Mouse (Mus musculus) forebrain, embryonic 16.5 days (tissue): ENCODE results near the gene Gm6803. TPM values are rescaled to one million over a fixed set of nuclear protein-coding genes. Genes with fewer than 3 reads are reported as not detected.
"Not testable (repeated sequence)": the region's sequence is repeated elsewhere in the genome, so short reads cannot be mapped to it uniquely, and the experiment has no call there.

Experiments used
- ATAC-seq: fragments of 200-750 bp; cut with Nextera tagmentation; 2 replicates; pipeline ENCODE4 v1.8.0; 2017; ENCODE audit warnings: mild to moderate bottlenecking, moderate library complexity
- H3K27ac ChIP-seq: fragments of 300-500 bp; sonication (generic); 2 replicates; pipeline ENCODE4 v1.5.1; 2014; ENCODE audit warnings: low read length, control low read depth
- H3K27me3 ChIP-seq: fragments of 300-500 bp; sonication (generic); replicated peaks from 2 replicates; pipeline ENCODE4 v1.6.1; 2014; ENCODE audit warnings: low read length; ENCODE audit not compliant: control insufficient read depth, insufficient read depth
- H3K36me3 ChIP-seq: fragments of 300-500 bp; sonication (generic); 2 replicates; pipeline ENCODE4 v1.6.1; 2014; ENCODE audit not compliant: control insufficient read depth, insufficient read depth
- H3K4me1 ChIP-seq: fragments of 300-500 bp; sonication (generic); replicated peaks from 2 replicates; pipeline ENCODE4 v1.6.1; 2014; ENCODE audit warnings: low read length; ENCODE audit not compliant: control insufficient read depth, insufficient read depth
- H3K4me2 ChIP-seq: fragments of 300-500 bp; sonication (generic); 2 replicates; pipeline ENCODE4 v1.6.1; 2014; ENCODE audit warnings: mild to moderate bottlenecking, low read length, control low read depth
- H3K4me3 ChIP-seq: fragments of 300-500 bp; sonication (generic); replicated peaks from 2 replicates; pipeline ENCODE4 v1.5.1; 2014; ENCODE audit warnings: mild to moderate bottlenecking, low read length, control low read depth
- H3K9ac ChIP-seq: fragments of 300-500 bp; sonication (generic); replicated peaks from 2 replicates; pipeline ENCODE4 v1.6.1; 2014; ENCODE audit warnings: low read depth, low read length, control low read depth
- H3K9me3 ChIP-seq: fragments of 300-500 bp; sonication (generic); 2 replicates; pipeline ENCODE4 v1.6.1; 2016; ENCODE audit warnings: low read length; ENCODE audit not compliant: control insufficient read depth
- WGBS: fragments of 180-500 bp; shearing (Covaris S2); extraction: QIAGEN DNeasy Blood & Tissue Kit; methylation state at CpG from one replicate; pipeline ENCODE4 v1.1.7; 2014; 5-methylcytosine and 5-hydroxymethylcytosine counted together
- polyA plus RNA-seq: library from polyadenylated mRNA; unstranded; fragments of >200 nt; fragmentation: Nextera tagmentation; extraction: Ambion mirVana; gene quantifications from 2 replicates; pipeline ENCODE4 v1.2.1, GENCODE M21; 2015

The Gm6803 gene
- polyA plus RNA-seq: not detected in 2 replicates

- not testable (repeated sequence) for H3K9me3 ChIP-seq, H3K27ac ChIP-seq, H3K9ac ChIP-seq, H3K4me2 ChIP-seq, H3K4me3 ChIP-seq, ATAC-seq, H3K27me3 ChIP-seq, H3K4me1 ChIP-seq, H3K36me3 ChIP-seq
- 73% methylated on average over 2 of the region's 2 CpGs for WGBS
Measured at GRCm38 (mm10) chr12:88018671-88019070, at the start of gene Gm6803. Gene Gm6803, minus strand, starts transcription at chr12:88018771.

- not testable (repeated sequence) for H3K36me3 ChIP-seq, H3K4me2 ChIP-seq, H3K4me1 ChIP-seq, ATAC-seq, H3K9me3 ChIP-seq, H3K27ac ChIP-seq, H3K4me3 ChIP-seq, H3K27me3 ChIP-seq, H3K9ac ChIP-seq
- WGBS: 55% methylated on average over 1 of the region's 1 CpGs
Measured at GRCm38 (mm10) chr12:88045226-88045625, 26.7 kb upstream of the Gm6803 start.

GRCm38 (mm10) chr12:88039703-88040102 lies 21.1 kb upstream of the Gm6803 start:
- not testable (repeated sequence) for H3K9me3 ChIP-seq, H3K4me1 ChIP-seq, ATAC-seq, H3K4me2 ChIP-seq, H3K4me3 ChIP-seq, H3K27ac ChIP-seq, H3K27me3 ChIP-seq, H3K36me3 ChIP-seq, H3K9ac ChIP-seq
- 94% methylated on average over 1 of the region's 1 CpGs for WGBS

GRCm38 (mm10) chr12:88039062-88039461 lies 20.5 kb upstream of the Gm6803 start:
- H3K4me2 ChIP-seq, H3K4me1 ChIP-seq, ATAC-seq, H3K4me3 ChIP-seq, H3K27ac ChIP-seq, H3K9me3 ChIP-seq, H3K9ac ChIP-seq, H3K27me3 ChIP-seq, H3K36me3 ChIP-seq: not testable (repeated sequence)

- not testable (repeated sequence) for H3K4me1 ChIP-seq, H3K36me3 ChIP-seq, ATAC-seq, H3K27ac ChIP-seq, H3K9ac ChIP-seq, H3K9me3 ChIP-seq, H3K4me2 ChIP-seq, H3K4me3 ChIP-seq, H3K27me3 ChIP-seq
- 92% methylated on average over 5 of the region's 5 CpGs for WGBS
Measured at GRCm38 (mm10) chr12:88032250-88032649, 13.7 kb upstream of the Gm6803 start.

- not testable (repeated sequence) for H3K9ac ChIP-seq, ATAC-seq, H3K4me3 ChIP-seq, H3K27me3 ChIP-seq, H3K27ac ChIP-seq, H3K36me3 ChIP-seq, H3K4me2 ChIP-seq, H3K9me3 ChIP-seq, H3K4me1 ChIP-seq
- 91% methylated on average over 1 of the region's 1 CpGs for WGBS
Measured at GRCm38 (mm10) chr12:88026704-88027103, 8.1 kb upstream of the Gm6803 start, which contains the start of gene Gm2056. Gene Gm2056, plus strand, starts transcription at chr12:88027004.

GRCm38 (mm10) chr12:88011548-88011947 lies 7.0 kb downstream of the Gm6803 start, which contains the start of gene Gm2075:
Gene Gm2075, plus strand, starts transcription at chr12:88011848.
- not testable (repeated sequence) for H3K9me3 ChIP-seq, H3K27ac ChIP-seq, H3K4me1 ChIP-seq, H3K9ac ChIP-seq, H3K4me3 ChIP-seq, H3K4me2 ChIP-seq, H3K36me3 ChIP-seq, ATAC-seq, H3K27me3 ChIP-seq
- no CpG with 5 or more reads among the region's 1 CpGs for WGBS

- 75% methylated on average over 3 of the region's 3 CpGs for WGBS
- not testable (repeated sequence) for ATAC-seq, H3K4me3 ChIP-seq, H3K36me3 ChIP-seq, H3K9ac ChIP-seq, H3K9me3 ChIP-seq, H3K4me1 ChIP-seq, H3K27me3 ChIP-seq, H3K27ac ChIP-seq, H3K4me2 ChIP-seq
Measured at GRCm38 (mm10) chr12:88004118-88004517, 14.5 kb downstream of the Gm6803 start.

- not testable (repeated sequence) for H3K4me1 ChIP-seq, H3K27me3 ChIP-seq, H3K9ac ChIP-seq, H3K4me3 ChIP-seq, ATAC-seq, H3K4me2 ChIP-seq, H3K36me3 ChIP-seq, H3K27ac ChIP-seq, H3K9me3 ChIP-seq
Measured at GRCm38 (mm10) chr12:87984000-87984399, 34.6 kb downstream of the Gm6803 start.
